Comparison of ENCODE assay signal across 8 mouse cellular contexts in genomic region chr9:121858153-121858488, GRCm38 (mm10). TPM values are rescaled to one million over a fixed set of nuclear protein-coding genes. Genes with fewer than 3 reads are reported as not detected.
A peak's percentile ranks its signal among the peaks of the same experiment; 100 is the strongest.
DNase-seq lines count a peak whose midpoint lies in the region; ATAC-seq and TF ChIP-seq lines count a peak whose summit lies in the region.

Gene Higd1a, minus strand, starts transcription at chr9:121858362.

- peaks cover 11% of the 10 kb centered on the region for H3K4me1 ChIP-seq in liver, adult 2 months (ENCODE audit: control insufficient read depth, insufficient read depth, low read length)
- peaks cover 1% of the 10 kb centered on the region; the same call in 1 of the 2 replicates for H3K4me1 ChIP-seq in cortical plate, adult 2 months (ENCODE audit: control insufficient read depth, insufficient read depth, low read length)
- peaks cover 23% of the 10 kb centered on the region for H3K4me1 ChIP-seq in heart, embryonic 13.5 days

- H3K27ac ChIP-seq in liver, adult 2 months (replicated peaks; ENCODE audit: insufficient read depth, low read depth, low read length): peak within 1 kb of the TSS; percentile 98
- peak within 1 kb of the TSS; percentile 97 for H3K27ac ChIP-seq in cortical plate, adult 2 months (ENCODE audit: insufficient read depth, low read length)
- peak within 1 kb of the TSS; percentile 98 for H3K27ac ChIP-seq in heart, embryonic 13.5 days (replicated peaks)

- no peak for DNase-seq in liver, adult 2 months (ENCODE audit: extremely low read depth, low read depth, low spot score)
- DNase-seq in liver: no peak
- DNase-seq in left cerebral cortex, postnatal 14 days (ENCODE audit: low spot score in 2 of 2): no peak
- DNase-seq in ovary, postnatal 10 days (ENCODE audit: low spot score): no peak
- no peak for DNase-seq in B cell, adult 2 months

- no peaks in the 10 kb centered on the region for H3K9me3 ChIP-seq in heart, embryonic 13.5 days

- TF ChIP-seq CTCF in liver, adult 2 months (IDR thresholded peaks at IDR 0.05; ENCODE audit: low read depth, low read length): no peak
- TF ChIP-seq CTCF in cortical plate, adult 2 months (IDR thresholded peaks at IDR 0.05; ENCODE audit: extremely low read depth, insufficient read depth, low read length): no peak

- peak within 1 kb of the TSS; percentile 79 for H3ac ChIP-seq in myocyte (ENCODE audit: control insufficient read depth, insufficient read length)

- peak within 1 kb of the TSS; percentile 97 for H3K9ac ChIP-seq in liver, adult 2 months (ENCODE audit: low read depth, low read length)
- peak within 1 kb of the TSS; percentile 95 for H3K9ac ChIP-seq in heart, embryonic 13.5 days

- H3K27me3 ChIP-seq in liver, adult 2 months (ENCODE audit: control insufficient read depth, insufficient read depth, low read length): no peaks in the 10 kb centered on the region
- H3K27me3 ChIP-seq in heart, embryonic 13.5 days (replicated peaks): no peaks in the 10 kb centered on the region
- no peaks in the 10 kb centered on the region for H3K27me3 ChIP-seq in myocyte (ENCODE audit: control insufficient read depth, insufficient read depth, insufficient read length)

- peaks cover 3% of the 10 kb centered on the region; the same call in 1 of the 2 replicates for H3K79me2 ChIP-seq in liver, adult 2 months (ENCODE audit: control insufficient read depth, insufficient read depth, low read length)
- peaks cover 37% of the 10 kb centered on the region for H3K79me2 ChIP-seq in myocyte (ENCODE audit: control insufficient read depth, insufficient read depth)

- ATAC-seq in heart, embryonic 13.5 days (ENCODE audit: extremely low read depth, insufficient number of reproducible peaks, low FRiP score, low TSS enrichment): no peak

- TF ChIP-seq POLR2A in liver, adult 2 months (IDR thresholded peaks at IDR 0.05; ENCODE audit: extremely low read depth, insufficient read depth, low read length): no peak
- no peak; the same call in 1 of the 2 replicates for TF ChIP-seq POLR2A in cortical plate, adult 2 months (IDR thresholded peaks at IDR 0.05; ENCODE audit: extremely low read depth, insufficient read depth, low read length)
- no peak for TF ChIP-seq POLR2A in myocyte (IDR thresholded peaks at IDR 0.05; ENCODE audit: insufficient read length, low read depth)

- no peaks in the 10 kb centered on the region for H3K36me3 ChIP-seq in liver, adult 2 months (ENCODE audit: control insufficient read depth, insufficient read depth, low read length)
- peaks cover 26% of the 10 kb centered on the region for H3K36me3 ChIP-seq in heart, embryonic 13.5 days
- H3K36me3 ChIP-seq in myocyte (ENCODE audit: control insufficient read depth, insufficient read depth): no peaks in the 10 kb centered on the region

- 1% methylated on average over 6 of the region's 6 CpGs for whole genome bisulfite sequencing in liver, adult 2 months
- WGBS in heart, embryonic 13.5 days: 12% methylated on average over 6 of the region's 6 CpGs

- intact Hi-C loops in left cerebral cortex, postnatal 14 days (cut with DNase I): no loop called here

- peak within 1 kb of the TSS; percentile 75 for H3K4me2 ChIP-seq in heart, embryonic 13.5 days
- peak within 1 kb of the TSS; percentile 93 for H3K4me2 ChIP-seq in myocyte (ENCODE audit: low read depth)

- peak within 1 kb of the TSS; percentile 93 for H3K4me3 ChIP-seq in liver, adult 2 months (ENCODE audit: insufficient read depth, low read depth, low read length)
- peak within 1 kb of the TSS; percentile 62 for H3K4me3 ChIP-seq in cortical plate, adult 2 months (ENCODE audit: insufficient read depth, low read length)
- H3K4me3 ChIP-seq in heart, embryonic 13.5 days: peak within 1 kb of the TSS; percentile 87
- H3K4me3 ChIP-seq in myocyte: peak within 1 kb of the TSS; percentile 77

TF ChIP-seq in myocyte, 11 proteins besides CTCF, POLR2A, EP300 and RAD21:
- TF ChIP-seq MAX (IDR thresholded peaks at IDR 0.05; ENCODE audit: low read depth): no peak
- TF ChIP-seq TCF12 (IDR thresholded peaks at IDR 0.05; ENCODE audit: insufficient read depth, poor library complexity, severe bottlenecking): no peak
- TF ChIP-seq POLR2AphosphoS2 (IDR thresholded peaks at IDR 0.05; ENCODE audit: insufficient read length, low read depth): no peak
- no peak for TF ChIP-seq CEBPB (IDR thresholded peaks at IDR 0.05; ENCODE audit: insufficient read depth, poor library complexity, severe bottlenecking)
- no peak for TF ChIP-seq SRF (IDR thresholded peaks at IDR 0.05; ENCODE audit: control insufficient read depth, insufficient read length, low read depth)
- TF ChIP-seq MYOD1 (IDR thresholded peaks at IDR 0.05; ENCODE audit: control insufficient read depth in 1 of 3, insufficient read length in 2 of 3, low read depth in 2 of 3): no peak
- TF ChIP-seq TCF3 (IDR thresholded peaks at IDR 0.05; ENCODE audit: insufficient read length, low read depth): no peak
- no peak for TF ChIP-seq USF1 (IDR thresholded peaks at IDR 0.05; ENCODE audit: low read depth)
- no peak for TF ChIP-seq MYOG (IDR thresholded peaks at IDR 0.05; ENCODE audit: control insufficient read depth in 1 of 3, insufficient read depth in 1 of 3, insufficient read length in 2 of 3, low read depth in 2 of 3)
- TF ChIP-seq E2F4 (IDR thresholded peaks at IDR 0.05; ENCODE audit: insufficient read depth): no peak
- no peak for TF ChIP-seq REST (IDR thresholded peaks at IDR 0.05; ENCODE audit: insufficient read depth, insufficient read length)

RNA-seq across cellular contexts. Expression of gene Higd1a, which starts in this region (rescaled TPM):
- 45.6 and 65.6 TPM in 2 replicates for total RNA-seq in liver, adult 2 months (2014; rRNA removed)
- 14.7 and 20.2 TPM in 2 replicates for polyA plus RNA-seq in liver, adult 2 months (2012; rRNA removed)
- polyA plus RNA-seq in cortical plate, adult 2 months (2012; rRNA removed): 97.6 and 101 TPM in 2 replicates
- 230 and 277 TPM in 2 replicates for polyA plus RNA-seq in heart, embryonic 13.5 days (2015; fragmentation: Nextera tagmentation; extraction: Ambion mirVana)
- 100 to 1,000 TPM in 1 of 2 experiments, 10 to 100 TPM in 1; 99.1 to 108 TPM for total RNA-seq in left cerebral cortex, postnatal 14 days (2021)
- 115 TPM for polyA plus RNA-seq in myocyte (2012; fragmentation: generic; extraction: Trizol)
